ENCODE assay signal across 7 mouse cellular contexts in the genomic region with DNA sequence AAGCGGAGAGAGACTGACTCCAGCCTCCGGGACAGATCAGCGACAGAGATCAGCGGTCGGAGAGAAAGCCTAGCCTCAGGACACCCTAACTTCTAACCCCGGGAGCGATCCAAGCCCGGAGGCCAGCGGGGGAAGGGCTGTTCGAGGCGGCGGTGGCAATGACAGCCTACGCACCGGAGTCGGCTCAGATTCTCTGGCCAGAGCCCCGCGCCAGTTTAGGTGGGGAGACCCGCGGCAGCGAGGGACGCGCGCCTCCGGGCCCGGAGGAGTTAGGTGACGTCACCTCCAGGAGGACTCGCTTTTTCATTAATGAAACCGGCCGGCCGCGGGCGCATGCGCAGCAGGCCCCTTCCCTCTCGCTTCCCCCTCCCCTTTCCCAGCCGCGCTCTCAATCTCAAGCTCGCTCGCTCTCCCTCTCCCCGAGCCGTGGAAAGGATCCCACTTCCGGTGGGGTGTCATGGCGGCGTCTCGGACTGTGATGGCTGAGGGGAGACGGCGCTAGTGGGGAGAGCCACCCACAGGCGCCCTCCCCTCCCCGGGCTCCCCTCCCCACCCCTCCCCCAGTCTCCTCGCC. TPM values are rescaled to one million over a fixed set of nuclear protein-coding genes. Genes with fewer than 3 reads are reported as not detected.
DNase-seq lines count a peak whose midpoint lies in the region; ATAC-seq and TF ChIP-seq lines count a peak whose summit lies in the region.

Gene Nf1 (plus strand): TSS at position 460 of the 574 bp plus-strand sequence.

- peak; percentile 94 for ATAC-seq in embryonic facial prominence, embryonic 12.5 days (ENCODE audit: insufficient number of reproducible peaks, insufficient read depth, low FRiP score, low TSS enrichment)
- ATAC-seq in limb, embryonic 12.5 days (ENCODE audit: insufficient number of reproducible peaks, insufficient read depth, low FRiP score, low TSS enrichment, low read depth): peak; percentile 95
- peak; percentile 95 for ATAC-seq in midbrain, embryonic 15.5 days (replicated peaks)

- H3K27me3 ChIP-seq in embryonic facial prominence, embryonic 12.5 days: no peaks in the 10 kb centered on the region
- H3K27me3 ChIP-seq in kidney, adult 2 months (replicated peaks; ENCODE audit: control insufficient read depth, insufficient read depth, low read length): no peaks in the 10 kb centered on the region
- no peaks in the 10 kb centered on the region for H3K27me3 ChIP-seq in limb, embryonic 12.5 days
- H3K27me3 ChIP-seq in midbrain, embryonic 15.5 days (replicated peaks): no peaks in the 10 kb centered on the region
- no peaks in the 10 kb centered on the region for H3K27me3 ChIP-seq in spleen, adult 2 months (ENCODE audit: control insufficient read depth, insufficient read depth, low read length)

- no peaks in the 10 kb centered on the region for H3K9me3 ChIP-seq in embryonic facial prominence, embryonic 12.5 days
- H3K9me3 ChIP-seq in limb, embryonic 12.5 days: peaks cover 4% of the 10 kb centered on the region; the same call in 1 of the 2 replicates
- H3K9me3 ChIP-seq in midbrain, embryonic 15.5 days: no peaks in the 10 kb centered on the region

- H3K4me2 ChIP-seq in embryonic facial prominence, embryonic 12.5 days (replicated peaks): peak within 1 kb of the TSS; percentile 65
- H3K4me2 ChIP-seq in limb, embryonic 12.5 days: peak within 1 kb of the TSS; percentile 76
- peak within 1 kb of the TSS; percentile 78 for H3K4me2 ChIP-seq in midbrain, embryonic 15.5 days

- TF ChIP-seq POLR2A in kidney, adult 2 months (IDR thresholded peaks at IDR 0.05; ENCODE audit: low read depth, low read length): no peak
- TF ChIP-seq POLR2A in spleen, adult 2 months (IDR thresholded peaks at IDR 0.05; ENCODE audit: low read depth, low read length): no peak

- no peak for TF ChIP-seq CTCF in kidney, adult 2 months (conservative IDR thresholded peaks at IDR 0.05; ENCODE audit: insufficient read depth, insufficient read length, low read depth, low read length)
- TF ChIP-seq CTCF in spleen, adult 2 months (IDR thresholded peaks at IDR 0.05; ENCODE audit: extremely low read depth, insufficient read depth, insufficient read length, insufficient replicate concordance): no peak

- H3K36me3 ChIP-seq in embryonic facial prominence, embryonic 12.5 days: no peaks in the 10 kb centered on the region
- H3K36me3 ChIP-seq in kidney, adult 2 months (ENCODE audit: control insufficient read depth, insufficient read depth, low read length): no peaks in the 10 kb centered on the region
- H3K36me3 ChIP-seq in limb, embryonic 12.5 days: peaks cover 6% of the 10 kb centered on the region; the same call in 1 of the 2 replicates
- H3K36me3 ChIP-seq in midbrain, embryonic 15.5 days (replicated peaks): no peaks in the 10 kb centered on the region
- H3K36me3 ChIP-seq in spleen, adult 2 months (ENCODE audit: control insufficient read depth, insufficient read depth, low read length): no peaks in the 10 kb centered on the region

- WGBS in embryonic facial prominence, embryonic 12.5 days: under 1% methylated on average over 44 of the region's 49 CpGs
- WGBS in kidney, adult 2 months: under 1% methylated on average over 48 of the region's 49 CpGs
- under 1% methylated on average over 45 of the region's 49 CpGs for WGBS in limb, embryonic 12.5 days
- 1% methylated on average over 40 of the region's 49 CpGs for WGBS in midbrain, embryonic 15.5 days
- under 1% methylated on average over 47 of the region's 49 CpGs for WGBS in spleen, adult 2 months

- DNase-seq in adrenal gland, postnatal 25 days: peak; percentile 98
- peak; percentile 95 to 96 for DNase-seq in heart, adult 18-20 months
- DNase-seq in kidney, adult 2 months: peak; percentile 97
- peak; percentile 62 to 85 for DNase-seq in spleen, adult 2 months (ENCODE audit: low read depth in 1 of 2, low spot score in 2 of 2)

- peak within 1 kb of the TSS; percentile 99 for H3K4me3 ChIP-seq in embryonic facial prominence, embryonic 12.5 days
- peak within 1 kb of the TSS; percentile 95 for H3K4me3 ChIP-seq in kidney, adult 2 months (ENCODE audit: insufficient read depth, low read depth, low read length)
- H3K4me3 ChIP-seq in limb, embryonic 12.5 days (replicated peaks): peak within 1 kb of the TSS; percentile 90
- H3K4me3 ChIP-seq in midbrain, embryonic 15.5 days: peak within 1 kb of the TSS; percentile 93
- H3K4me3 ChIP-seq in spleen, adult 2 months (ENCODE audit: extremely low read depth, insufficient read depth, insufficient read length): peak within 1 kb of the TSS; percentile 95

- peaks cover 16% of the 10 kb centered on the region for H3K4me1 ChIP-seq in embryonic facial prominence, embryonic 12.5 days
- peaks cover 7% of the 10 kb centered on the region; the same call in 1 of the 2 replicates for H3K4me1 ChIP-seq in kidney, adult 2 months (ENCODE audit: control insufficient read depth, insufficient read depth, low read length)
- H3K4me1 ChIP-seq in limb, embryonic 12.5 days (replicated peaks): peaks cover 15% of the 10 kb centered on the region
- peaks cover 20% of the 10 kb centered on the region for H3K4me1 ChIP-seq in midbrain, embryonic 15.5 days
- H3K4me1 ChIP-seq in spleen, adult 2 months (ENCODE audit: control insufficient read depth, insufficient read depth, insufficient read length): peaks cover 2% of the 10 kb centered on the region

- peak within 1 kb of the TSS; percentile 95 for H3K27ac ChIP-seq in embryonic facial prominence, embryonic 12.5 days
- H3K27ac ChIP-seq in kidney, adult 2 months (ENCODE audit: insufficient read depth, low read depth, low read length): peak within 1 kb of the TSS; percentile 95
- peak within 1 kb of the TSS; percentile 93 for H3K27ac ChIP-seq in limb, embryonic 12.5 days
- H3K27ac ChIP-seq in midbrain, embryonic 15.5 days: peak within 1 kb of the TSS; percentile 94
- peak within 1 kb of the TSS; percentile 74 for H3K27ac ChIP-seq in spleen, adult 2 months (ENCODE audit: insufficient read depth, low read length)

- H3K9ac ChIP-seq in embryonic facial prominence, embryonic 12.5 days: peak within 1 kb of the TSS; percentile 97
- H3K9ac ChIP-seq in limb, embryonic 12.5 days (replicated peaks): peak within 1 kb of the TSS; percentile 96
- peak within 1 kb of the TSS; percentile 98 for H3K9ac ChIP-seq in midbrain, embryonic 15.5 days

RNA-seq across cellular contexts. Expression of gene Nf1, which starts in this region (rescaled TPM):
- 71.1 and 80.0 TPM in 2 replicates for total RNA-seq in adrenal gland, postnatal 25 days (2021)
- 9.0 and 9.3 TPM in 2 replicates for polyA plus RNA-seq in embryonic facial prominence, embryonic 12.5 days (2016; fragmentation: Nextera tagmentation; extraction: Ambion mirVana)
- total RNA-seq in heart, adult 18-20 months (2021): 10 to 100 TPM; 31.3 to 33.6 TPM
- polyA plus RNA-seq in kidney, adult 2 months (2012; rRNA removed): 10.2 TPM in 2 replicates
- polyA plus RNA-seq in limb, embryonic 12.5 days (2016; fragmentation: Nextera tagmentation; extraction: Ambion mirVana): 7.9 and 9.3 TPM in 2 replicates
- 6.1 and 7.0 TPM in 2 replicates for polyA plus RNA-seq in midbrain, embryonic 15.5 days (2015; fragmentation: Nextera tagmentation; extraction: Ambion mirVana)
- 4.4 and 5.7 TPM in 2 replicates for polyA plus RNA-seq in spleen, adult 2 months (2012; rRNA removed)

Comparison
In these comparisons a context has a peak if more than half of its experiments do, and no peak if none do; other contexts are left out.
1. Peak in every context shown above with its lines: DNase-seq, ATAC-seq, H3K4me3 ChIP-seq and H3K27ac ChIP-seq.